Mouse (Mus musculus): ENCODE data around the gene Samt3.

Gene Samt3

DNA sequence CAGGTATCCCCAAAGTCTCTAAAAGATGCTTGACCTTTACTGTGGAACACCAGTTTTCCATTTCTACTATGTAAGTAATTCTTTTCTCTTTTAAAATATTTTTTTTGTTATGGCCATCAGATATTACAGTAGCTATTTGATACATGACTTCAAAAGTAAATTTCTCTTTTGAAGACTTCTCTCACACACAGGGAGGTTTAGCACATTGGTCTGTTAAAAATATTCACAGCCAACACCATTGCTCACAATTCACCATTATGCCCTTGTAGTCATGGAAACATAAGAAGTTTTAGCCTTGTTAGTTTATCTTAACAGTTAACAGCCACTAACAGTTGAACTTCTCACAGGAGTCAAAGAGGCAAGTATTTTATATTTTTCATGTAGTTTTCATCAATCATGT lies at the start of gene Samt3:
Gene Samt3, plus strand, starts transcription at position 301 of the 400 bp plus-strand sequence.
- DNase-seq = no peak

DNA sequence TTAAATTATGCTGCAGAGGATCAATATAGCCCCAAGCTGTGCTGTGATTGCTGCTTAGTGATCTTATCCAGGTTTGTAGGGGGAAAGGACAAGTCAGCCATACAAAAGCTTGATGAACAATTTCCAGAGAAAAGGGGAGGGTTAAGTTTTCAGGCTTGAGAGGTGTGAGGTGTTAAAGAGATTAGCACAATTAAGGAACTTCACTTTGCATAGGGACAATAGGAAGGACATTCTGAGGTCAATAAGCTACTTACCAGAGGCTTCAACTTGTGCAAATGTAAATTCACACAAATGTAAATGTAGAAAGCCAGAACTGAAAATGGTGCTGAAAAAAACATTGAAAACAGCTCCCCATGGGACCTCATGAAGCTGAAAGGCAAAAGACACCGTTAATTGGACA lies 27.4 kb upstream of the Samt3 start:
- DNase-seq = no peak

DNA sequence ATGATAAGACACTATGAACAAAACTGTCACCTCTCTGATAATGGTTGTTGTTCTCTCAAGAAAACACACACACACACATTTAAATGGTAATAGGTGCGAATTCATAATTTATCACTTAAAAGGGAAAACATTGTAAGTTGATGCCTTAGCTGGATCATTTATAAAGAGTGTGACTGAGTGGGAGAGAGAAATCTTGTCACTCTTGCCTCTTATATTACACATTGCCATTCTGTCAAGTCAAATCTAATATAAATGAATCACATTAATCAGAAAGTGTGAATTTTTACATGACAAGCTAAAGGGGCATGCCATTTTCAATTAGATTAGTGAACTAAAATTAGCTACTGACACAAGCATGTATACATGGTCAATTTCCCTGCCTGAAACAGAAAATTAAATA lies 44.7 kb downstream of the Samt3 start:
- DNase-seq = no peak
